Mouse (Mus musculus) midbrain, embryonic 16.5 days (tissue): ENCODE data around the gene Svep1. TPM values are rescaled to one million over a fixed set of nuclear protein-coding genes. Genes with fewer than 3 reads are reported as not detected.

Source experiments
- ATAC-seq: fragments of 200-750 bp; cut with Nextera tagmentation; 2 replicates; pipeline ENCODE4 v1.8.0; 2017; ENCODE audit warnings: moderate TSS enrichment
- H3K27ac ChIP-seq: fragments of 300-500 bp; sonication (generic); 2 replicates; pipeline ENCODE4 v1.5.1; 2014; ENCODE audit warnings: mild to moderate bottlenecking, low read length, mixed read lengths
- H3K27me3 ChIP-seq: fragments of 300-500 bp; sonication (generic); 2 replicates; pipeline ENCODE4 v1.6.1; 2014; ENCODE audit warnings: low read depth, low read length, mixed read lengths; ENCODE audit not compliant: control insufficient read depth, insufficient read depth
- H3K36me3 ChIP-seq: fragments of 300-500 bp; sonication (generic); 2 replicates; pipeline ENCODE4 v1.6.1; 2014; ENCODE audit warnings: mild to moderate bottlenecking, low read length, moderate library complexity, mixed read lengths; ENCODE audit not compliant: control insufficient read depth, insufficient read depth
- H3K4me1 ChIP-seq: fragments of 300-500 bp; sonication (generic); 2 replicates; pipeline ENCODE4 v1.6.1; 2014; ENCODE audit warnings: mild to moderate bottlenecking, low read length, mixed read lengths; ENCODE audit not compliant: control insufficient read depth, insufficient read depth
- H3K4me2 ChIP-seq: fragments of 300-500 bp; sonication (generic); 2 replicates; pipeline ENCODE4 v1.6.1; 2014; ENCODE audit warnings: mild to moderate bottlenecking, low read length, mixed read lengths
- H3K4me3 ChIP-seq: fragments of 300-500 bp; sonication (generic); 2 replicates; pipeline ENCODE4 v1.5.1; 2014; ENCODE audit warnings: low read depth, mild to moderate bottlenecking, low read length, moderate library complexity, mixed read lengths
- H3K9ac ChIP-seq: fragments of 300-500 bp; sonication (generic); 2 replicates; pipeline ENCODE4 v1.6.1; 2014; ENCODE audit warnings: low read depth, low read length, mixed read lengths
- H3K9me3 ChIP-seq: fragments of 300-500 bp; sonication (generic); replicated peaks from 2 replicates; pipeline ENCODE4 v1.6.1; 2014; ENCODE audit warnings: mild to moderate bottlenecking, low read length, mixed read lengths; ENCODE audit not compliant: control insufficient read depth, poor library complexity, severe bottlenecking
- WGBS: fragments of 180-500 bp; shearing (Covaris S2); extraction: QIAGEN DNeasy Blood & Tissue Kit; methylation state at CpG from one replicate; pipeline ENCODE4 v1.1.7; 2014; 5-methylcytosine and 5-hydroxymethylcytosine counted together
- polyA plus RNA-seq: library from polyadenylated mRNA; unstranded; fragments of >200 nt; fragmentation: Nextera tagmentation; extraction: Ambion mirVana; gene quantifications from 2 replicates; pipeline ENCODE4 v1.2.1, GENCODE M21; 2015

Gene Svep1
- polyA plus RNA-seq, 1 experiment from 2014 or later: 0.94 TPM

GRCm38 (mm10) chr4:58183897-58184296 is 22.8 kb downstream of the Svep1 start:
- Histone ChIP-seq H3K36me3 (no peaks in the 10 kb centered on the region), H3K4me1 (no peaks in the 10 kb centered on the region), H3K9ac (no peak overlapping the region), H3K27ac (no peak overlapping the region), H3K4me3 (no peak overlapping the region), H3K27me3 (no peaks in the 10 kb centered on the region), H3K4me2 (no peak overlapping the region), H3K9me3 (no peaks in the 10 kb centered on the region)
- ATAC-seq: no peak
- 93% methylated on average over 4 of the region's 4 CpGs for WGBS

- H3K4me1 ChIP-seq: no peaks in the 10 kb centered on the region
- no peak overlapping the region for H3K4me2 ChIP-seq
- H3K4me3 ChIP-seq: no peak overlapping the region
- no peak for ATAC-seq
- no peaks in the 10 kb centered on the region for H3K36me3 ChIP-seq
- 92% methylated on average over 6 of the region's 6 CpGs for WGBS
- H3K27ac ChIP-seq: no peak overlapping the region
- H3K27me3 ChIP-seq: no peaks in the 10 kb centered on the region
- no peaks in the 10 kb centered on the region for H3K9me3 ChIP-seq
- no peak overlapping the region for H3K9ac ChIP-seq
These were observed 28.2 kb downstream of the Svep1 start for GRCm38 (mm10) chr4:58178489-58178888.

GRCm38 (mm10) chr4:58177256-58177655 is 29.4 kb downstream of the Svep1 start:
- H3K27ac ChIP-seq: no peak overlapping the region
- H3K4me1 ChIP-seq: no peaks in the 10 kb centered on the region
- 89% methylated on average over 15 of the region's 15 CpGs for WGBS
- H3K9ac ChIP-seq: no peak overlapping the region
- H3K4me3 ChIP-seq: no peak overlapping the region
- no peaks in the 10 kb centered on the region for H3K27me3 ChIP-seq
- no peaks in the 10 kb centered on the region for H3K9me3 ChIP-seq
- no peak overlapping the region for H3K4me2 ChIP-seq
- ATAC-seq: no peak
- H3K36me3 ChIP-seq: no peaks in the 10 kb centered on the region

- WGBS: 67% methylated on average over 4 of the region's 4 CpGs
- Histone ChIP-seq H3K9me3 (no peaks in the 10 kb centered on the region), H3K9ac (no peak overlapping the region), H3K4me1 (no peaks in the 10 kb centered on the region), H3K27ac (no peak overlapping the region), H3K36me3 (no peaks in the 10 kb centered on the region), H3K27me3 (no peaks in the 10 kb centered on the region), H3K4me3 (no peak overlapping the region), H3K4me2 (no peak overlapping the region)
- no peak for ATAC-seq
These were observed 32.1 kb downstream of the Svep1 start for GRCm38 (mm10) chr4:58174435-58174987.

GRCm38 (mm10) chr4:58173401-58173800 is 33.3 kb downstream of the Svep1 start:
- Histone ChIP-seq H3K27ac (no peak overlapping the region), H3K36me3 (no peaks in the 10 kb centered on the region), H3K9ac (no peak overlapping the region), H3K27me3 (no peaks in the 10 kb centered on the region), H3K9me3 (no peaks in the 10 kb centered on the region), H3K4me1 (no peaks in the 10 kb centered on the region), H3K4me3 (no peak overlapping the region), H3K4me2 (no peak overlapping the region)
- no peak for ATAC-seq
- WGBS: 88% methylated on average over 6 of the region's 6 CpGs

- no peaks in the 10 kb centered on the region for H3K4me1 ChIP-seq
- no peak for ATAC-seq
- H3K27me3 ChIP-seq: no peaks in the 10 kb centered on the region
- H3K4me3 ChIP-seq: no peak overlapping the region
- 83% methylated on average over 5 of the region's 5 CpGs for WGBS
- H3K9me3 ChIP-seq: no peaks in the 10 kb centered on the region
- no peak overlapping the region for H3K9ac ChIP-seq
- H3K36me3 ChIP-seq: no peaks in the 10 kb centered on the region
- H3K27ac ChIP-seq: no peak overlapping the region
- no peak overlapping the region for H3K4me2 ChIP-seq
These were observed 36.2 kb downstream of the Svep1 start for GRCm38 (mm10) chr4:58170430-58170829.

GRCm38 (mm10) chr4:58169918-58170317 is 36.7 kb downstream of the Svep1 start:
- no peaks in the 10 kb centered on the region for H3K27me3 ChIP-seq
- H3K36me3 ChIP-seq: no peaks in the 10 kb centered on the region
- no peak for ATAC-seq
- H3K9me3 ChIP-seq: no peaks in the 10 kb centered on the region
- no peak overlapping the region for H3K4me2 ChIP-seq
- H3K9ac ChIP-seq: no peak overlapping the region
- no peaks in the 10 kb centered on the region for H3K4me1 ChIP-seq
- no peak overlapping the region for H3K4me3 ChIP-seq
- 93% methylated on average over 2 of the region's 2 CpGs for WGBS
- H3K27ac ChIP-seq: no peak overlapping the region

GRCm38 (mm10) chr4:58168366-58168765 is 38.3 kb downstream of the Svep1 start:
- no peak for ATAC-seq
- Histone ChIP-seq H3K9ac (no peak overlapping the region), H3K4me3 (no peak overlapping the region), H3K9me3 (no peaks in the 10 kb centered on the region), H3K27me3 (no peaks in the 10 kb centered on the region), H3K4me1 (no peaks in the 10 kb centered on the region), H3K36me3 (no peaks in the 10 kb centered on the region), H3K4me2 (no peak overlapping the region), H3K27ac (no peak overlapping the region)
- 93% methylated on average over 5 of the region's 5 CpGs for WGBS

- no peaks in the 10 kb centered on the region for H3K36me3 ChIP-seq
- no peak overlapping the region for H3K9ac ChIP-seq
- no peaks in the 10 kb centered on the region for H3K4me1 ChIP-seq
- no peaks in the 10 kb centered on the region for H3K27me3 ChIP-seq
- no peaks in the 10 kb centered on the region for H3K9me3 ChIP-seq
- no peak overlapping the region for H3K27ac ChIP-seq
- WGBS: 84% methylated on average over 7 of the region's 7 CpGs
- H3K4me2 ChIP-seq: no peak overlapping the region
- no peak for ATAC-seq
- H3K4me3 ChIP-seq: no peak overlapping the region
These were observed 40.9 kb downstream of the Svep1 start for GRCm38 (mm10) chr4:58165711-58166110.
